Mouse (Mus musculus) ES-E14 (cell line): ENCODE data around the gene Itpr1.
A peak's percentile ranks its signal among the peaks of the same experiment; 100 is the strongest.

Experiments
- CHD2 ChIP-seq: IDR thresholded peaks from 2 replicates; pipeline ENCODE4 v1.6.1; 2014; ENCODE audit warnings: mild to moderate bottlenecking, low read depth, low read length, inconsistent platforms
- HCFC1 ChIP-seq: IDR thresholded peaks from 2 replicates; pipeline ENCODE4 v1.6.1; 2012; ENCODE audit warnings: low read length, inconsistent platforms, borderline replicate concordance; ENCODE audit not compliant: insufficient read depth
- MAFK ChIP-seq: IDR thresholded peaks from 2 replicates; pipeline ENCODE4 v1.6.1; 2014; ENCODE audit warnings: mild to moderate bottlenecking, low read depth, low read length, inconsistent platforms; ENCODE audit not compliant: insufficient read depth
- ZC3H11A ChIP-seq: IDR thresholded peaks from 2 replicates; pipeline ENCODE4 v1.6.1; 2012; ENCODE audit warnings: low read depth, mild to moderate bottlenecking, inconsistent platforms, low read length, borderline replicate concordance
- ZNF384 ChIP-seq: IDR thresholded peaks from 2 replicates; pipeline ENCODE4 v1.6.1; 2012; ENCODE audit warnings: low read depth, low read length, inconsistent platforms

- 0 out of 2 replicates have a peak, but pooled peaks have one; percentile 32 for TF ChIP-seq ZC3H11A
- no peak for TF ChIP-seq HCFC1
- TF ChIP-seq MAFK: no peak
- TF ChIP-seq CHD2: no peak
- TF ChIP-seq ZNF384: no peak
Measured at GRCm38 (mm10) chr6:108172219-108172618, 40.7 kb upstream of the Itpr1 start.
